Mouse (Mus musculus) embryo, embryonic 11 days (tissue): ENCODE results near the gene Chmp1a.
"Not testable (repeated sequence)": the region's sequence is repeated elsewhere in the genome, so short reads cannot be mapped to it uniquely, and the experiment has no call there.

Experiments used
- DNase-seq: peaks from one replicate; pipeline ENCODE4 v3.0.0-alpha.2; 2015

The Chmp1a gene

DNA sequence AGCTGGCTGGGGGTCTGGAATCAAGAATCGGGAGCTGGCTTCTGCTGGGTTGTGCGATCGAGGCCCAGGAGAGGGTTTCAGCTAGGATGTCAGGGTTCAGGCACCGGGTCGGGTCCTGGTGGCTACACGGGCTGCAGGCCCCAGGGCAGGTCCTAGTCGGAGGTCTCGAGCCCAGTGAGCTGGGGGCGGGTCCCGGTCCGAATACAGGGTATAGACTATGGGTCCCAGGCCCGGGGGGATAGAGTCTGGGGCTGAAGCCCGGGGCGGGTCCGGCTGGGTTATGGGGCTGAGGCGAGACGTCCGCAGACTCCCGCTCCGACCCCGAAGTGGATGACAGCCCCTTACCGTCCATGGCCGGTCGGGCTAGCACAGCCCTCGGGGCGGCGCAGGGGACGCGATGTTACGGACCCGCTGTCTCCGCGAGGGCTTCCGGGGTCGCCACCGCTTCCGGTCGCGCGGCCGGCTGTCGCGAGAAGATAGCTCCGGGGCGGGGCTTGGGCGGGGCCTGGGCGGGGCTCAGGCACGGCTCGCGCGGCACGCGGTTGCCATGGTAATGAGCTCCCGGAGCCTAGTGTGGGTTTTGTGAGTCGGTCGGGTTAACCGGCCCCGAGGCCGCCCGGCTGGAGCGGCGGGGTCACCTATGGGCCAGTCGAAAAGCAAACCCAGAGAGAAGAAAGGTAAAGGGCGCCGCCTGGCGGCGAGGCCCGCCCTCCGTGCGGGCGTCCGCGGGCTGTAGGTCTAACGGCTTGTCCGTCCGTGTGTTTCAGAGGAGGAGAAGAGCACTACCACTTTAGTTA lies at the start of gene Chmp1a, which contains the start of gene Spata33:
TSS of gene Chmp1a (minus strand) at position 443 of the 797 bp plus-strand sequence.
TSS of gene Spata33 (plus strand) at position 512 of the 797 bp plus-strand sequence.
- peak; percentile 97 for DNase-seq

GRCm38 (mm10) chr8:123257593-123257992 lies 45.0 kb upstream of the Chmp1a start:
- not testable (repeated sequence) for DNase-seq

- no peak for DNase-seq
Measured at GRCm38 (mm10) chr8:123257114-123257513, 44.6 kb upstream of the Chmp1a start.

DNA sequence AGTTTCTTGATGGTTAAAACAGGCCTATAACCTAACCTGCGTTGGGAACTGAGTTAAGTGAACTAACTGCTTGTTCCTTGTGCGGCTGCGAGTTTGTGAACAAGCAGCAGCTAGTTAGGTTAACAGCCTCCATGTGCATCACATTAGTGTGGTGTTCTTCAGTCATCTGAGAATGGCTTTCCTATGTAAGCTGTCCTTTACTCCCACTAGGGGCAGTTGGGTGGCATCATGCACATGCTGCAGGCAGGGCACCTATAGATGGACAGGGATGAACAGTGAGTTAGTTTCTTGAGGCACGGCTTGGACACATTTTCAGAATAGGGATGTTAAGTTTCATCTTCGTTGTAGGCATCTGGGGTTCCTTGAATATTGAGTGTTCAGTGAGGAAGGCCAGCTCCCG lies 42.6 kb upstream of the Chmp1a start:
- DNase-seq = no peak

DNA sequence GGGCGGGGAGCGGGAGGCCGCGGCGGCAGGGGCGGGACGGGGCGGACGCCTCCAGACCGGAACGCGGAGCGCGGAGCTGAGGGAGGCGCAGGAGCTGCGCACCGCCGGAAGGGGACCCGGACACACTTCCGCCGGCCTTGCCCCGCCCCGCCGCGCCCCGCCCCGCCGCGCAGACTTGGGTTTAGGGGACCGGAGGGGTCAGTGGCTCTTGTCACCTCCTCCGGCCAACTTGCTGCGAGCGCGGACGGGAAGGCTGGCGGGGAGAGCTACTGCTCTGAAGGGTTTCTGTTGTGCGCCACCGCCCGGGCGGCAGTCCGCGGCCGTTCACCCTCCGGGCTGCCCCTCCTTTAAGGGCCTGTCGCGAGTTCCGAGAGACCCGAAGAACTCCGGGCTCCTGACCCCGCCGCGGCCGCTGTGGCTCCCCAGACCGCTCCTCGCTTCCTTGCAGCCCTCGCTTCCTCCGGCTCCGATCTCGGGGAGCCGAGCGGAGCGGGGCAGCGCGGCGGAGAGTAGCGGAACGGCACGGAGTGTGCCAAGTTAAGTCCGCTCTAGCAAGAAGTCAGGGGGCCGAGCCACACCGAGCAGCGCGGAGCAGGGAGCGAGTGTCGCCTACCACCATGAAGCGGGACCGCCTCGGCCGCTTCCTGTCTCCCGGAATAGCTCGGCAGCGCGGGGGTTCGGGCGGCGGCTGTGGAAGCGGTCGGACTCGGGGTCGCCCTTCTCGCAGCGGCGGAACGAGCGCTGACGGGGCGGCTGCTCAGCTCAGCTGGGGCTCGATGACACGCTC lies 41.7 kb upstream of the Chmp1a start, which contains the start of the genes Zfp276 and Vps9d1:
TSS of gene Zfp276 (plus strand) at position 97 of the 787 bp plus-strand sequence.
TSS of gene Vps9d1 (minus strand) at position 250 of the 787 bp plus-strand sequence.
- DNase-seq = peak; percentile 92

- peak; percentile 33 for DNase-seq
Measured at GRCm38 (mm10) chr8:123253451-123254098, 41.0 kb upstream of the Chmp1a start.

- no peak for DNase-seq
Measured at GRCm38 (mm10) chr8:123252925-123253324, 40.4 kb upstream of the Chmp1a start.

- DNase-seq = no peak
Measured at GRCm38 (mm10) chr8:123250940-123251339, 38.4 kb upstream of the Chmp1a start.

GRCm38 (mm10) chr8:123248596-123248995 lies 36.0 kb upstream of the Chmp1a start:
- DNase-seq = no peak

DNA sequence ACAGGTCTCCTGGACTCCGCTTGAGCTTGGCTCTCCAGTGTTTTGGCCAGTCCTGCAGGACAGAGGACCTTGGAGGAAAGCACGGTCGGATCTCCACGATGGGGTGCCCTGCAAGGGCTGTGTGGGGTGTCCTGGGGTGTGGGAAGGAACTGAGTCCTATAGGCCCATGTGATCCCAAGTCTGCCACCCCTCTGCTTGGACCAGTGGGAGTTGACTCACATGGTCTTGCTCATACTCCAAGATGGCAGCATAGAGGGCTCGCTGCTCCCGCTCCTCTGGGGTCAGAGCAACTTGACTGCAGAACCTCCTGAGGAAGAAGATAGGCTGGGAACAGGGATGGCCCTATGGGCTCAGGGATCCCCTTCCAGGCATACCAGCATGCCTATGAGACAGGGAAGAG lies 35.2 kb upstream of the Chmp1a start:
- no peak for DNase-seq

- no peak for DNase-seq
Measured at GRCm38 (mm10) chr8:123245543-123245942, 33.0 kb upstream of the Chmp1a start.

GRCm38 (mm10) chr8:123244382-123244781 lies 31.8 kb upstream of the Chmp1a start:
- no peak for DNase-seq

DNA sequence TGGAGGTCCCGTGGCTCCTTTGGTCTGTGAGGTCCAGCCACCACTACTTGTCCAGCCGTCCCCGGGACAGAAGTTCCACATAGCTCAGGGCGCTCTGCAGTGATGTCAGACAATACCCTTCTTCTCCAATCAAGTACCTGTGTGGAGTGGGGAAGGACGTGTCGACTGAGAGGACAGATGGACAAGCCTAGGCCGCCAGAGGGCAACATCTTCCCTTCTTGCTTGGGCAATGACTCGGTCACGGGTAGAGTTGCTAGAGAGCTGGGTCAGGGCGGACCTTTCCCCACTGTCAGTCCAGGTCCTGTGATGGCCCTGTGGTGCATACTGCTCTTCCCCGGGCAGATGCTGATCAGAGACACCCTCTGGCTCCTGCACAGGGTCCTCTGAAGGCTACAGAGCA lies 30.5 kb upstream of the Chmp1a start:
- DNase-seq = no peak

DNA sequence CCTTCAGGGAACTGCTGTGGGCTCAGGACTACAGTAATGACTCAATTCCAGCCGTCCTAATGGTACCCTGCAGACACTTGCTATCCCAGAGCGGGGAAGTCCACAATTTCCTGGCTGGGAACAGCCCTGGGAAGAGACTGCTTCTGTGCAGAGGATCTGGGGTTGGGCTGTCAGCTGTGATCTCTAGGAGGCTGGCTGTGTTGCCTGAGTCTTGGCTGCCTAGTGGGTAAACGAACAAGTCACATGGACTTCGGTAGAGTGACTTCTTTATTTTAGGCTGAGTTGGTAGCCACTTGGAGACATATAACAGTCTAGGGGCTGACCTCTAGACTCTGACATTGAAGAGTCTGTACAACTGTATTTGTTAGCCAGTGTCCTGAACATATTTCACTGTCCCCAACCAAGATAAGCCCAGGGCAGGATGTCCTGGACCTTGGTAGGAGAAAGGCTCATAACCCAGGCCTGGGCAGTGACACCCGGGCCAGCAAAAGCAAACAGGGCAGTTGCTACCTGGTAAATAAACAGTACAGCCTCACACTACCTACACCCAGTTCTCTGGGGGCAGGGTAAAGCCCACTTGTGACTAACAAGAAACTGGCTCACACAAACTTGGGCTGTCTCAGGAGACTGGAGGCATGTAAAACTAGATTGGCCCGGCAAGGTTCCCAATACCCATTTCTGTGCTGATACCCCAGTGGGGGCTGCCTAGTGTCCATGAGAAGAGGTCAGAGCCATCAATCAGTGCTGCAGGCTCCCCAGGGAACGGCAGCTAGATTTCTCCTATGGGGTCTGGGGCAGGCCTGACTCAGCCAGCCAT lies 29.8 kb upstream of the Chmp1a start:
- DNase-seq = no peak

GRCm38 (mm10) chr8:123239398-123239797 lies 26.8 kb upstream of the Chmp1a start:
- DNase-seq = no peak

DNA sequence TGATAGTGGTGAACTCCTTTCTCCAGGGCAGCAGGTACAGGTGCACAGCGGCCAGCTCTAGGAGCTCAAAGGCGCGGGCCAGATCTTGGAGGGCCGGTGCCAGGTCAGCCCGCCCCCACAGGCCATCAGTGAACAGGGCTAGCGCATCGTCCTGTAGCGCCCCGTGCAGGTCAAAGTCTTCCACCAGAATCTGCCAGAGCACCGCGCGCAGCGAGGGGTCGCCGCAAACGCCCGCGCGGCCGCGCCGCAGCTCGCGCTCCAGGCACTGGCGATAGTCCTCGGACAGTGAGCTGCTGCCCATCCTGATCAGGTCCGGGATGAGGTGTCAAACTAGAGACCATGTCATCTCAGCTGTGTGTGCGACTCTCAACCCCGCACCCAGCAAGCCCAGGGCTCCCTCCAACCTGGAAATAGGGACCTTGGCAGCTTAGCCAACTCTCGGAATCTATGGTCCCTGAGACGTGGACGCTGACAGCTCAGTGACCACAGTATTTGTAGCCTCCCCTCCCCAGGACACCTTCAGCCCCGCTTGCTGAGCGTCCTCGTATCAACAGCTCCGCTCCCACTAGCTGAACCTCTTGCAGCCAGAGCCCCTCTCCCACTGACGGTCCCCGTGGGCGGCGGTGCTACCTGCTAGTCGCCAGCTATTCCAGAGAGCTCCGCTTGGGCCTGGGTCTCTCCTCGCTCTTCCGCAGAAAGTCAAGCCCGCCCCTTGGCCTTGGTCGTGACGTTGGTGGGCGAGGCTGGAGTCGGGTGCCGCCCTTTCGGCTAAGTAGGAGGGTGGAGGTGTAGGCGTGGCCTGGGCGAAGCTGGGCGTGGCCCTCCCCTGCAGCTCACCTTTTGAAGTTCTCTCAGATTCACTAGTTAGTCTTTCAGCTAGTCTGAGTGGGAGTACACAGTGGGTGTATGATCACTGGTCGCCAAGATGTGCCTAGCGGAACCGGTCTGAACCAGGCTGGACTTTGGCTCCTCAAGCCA lies 23.2 kb upstream of the Chmp1a start, which contains the start of gene Spata2l:
TSS of gene Spata2l (minus strand) at position 714 of the 978 bp plus-strand sequence.
- DNase-seq = peak; percentile 93

DNA sequence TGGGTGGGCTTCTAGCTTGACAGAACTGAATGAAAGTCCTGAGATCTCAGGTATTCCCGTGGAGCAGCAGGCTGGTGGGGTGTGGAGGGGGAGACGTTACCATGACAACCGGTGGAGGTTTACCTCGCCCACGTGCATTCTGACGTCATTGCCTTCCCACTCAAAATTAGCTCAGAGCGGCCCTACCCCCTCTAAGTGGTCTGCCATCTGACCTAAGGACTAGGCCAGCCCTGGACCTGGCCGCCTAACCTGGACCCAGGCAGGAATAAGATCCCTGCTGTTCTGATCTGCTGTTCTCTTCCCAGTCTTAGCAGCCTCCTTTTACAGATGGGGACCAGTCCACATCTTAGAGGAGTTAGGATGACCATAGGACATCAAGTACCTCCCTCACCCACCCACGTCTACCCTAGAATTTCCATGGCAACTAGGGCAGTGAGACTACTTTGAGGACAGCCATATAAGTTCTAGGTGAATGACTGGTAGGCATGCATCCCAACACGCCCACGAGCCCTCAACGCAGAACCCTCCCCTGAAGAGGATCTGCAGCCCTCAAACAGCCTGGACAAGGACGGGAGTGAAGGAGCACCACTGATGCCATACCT lies 22.5 kb upstream of the Chmp1a start:
- DNase-seq = no peak

- DNase-seq = no peak
Measured at GRCm38 (mm10) chr8:123233760-123234159, 21.2 kb upstream of the Chmp1a start.

- DNase-seq = no peak
Measured at GRCm38 (mm10) chr8:123233300-123233699, 20.7 kb upstream of the Chmp1a start.

GRCm38 (mm10) chr8:123232553-123232952 lies 20.0 kb upstream of the Chmp1a start:
- no peak for DNase-seq
